Mouse (Mus musculus) hindlimb bud, embryonic 11.5 days (tissue): ENCODE results near the gene 9130023H24Rik.

Source experiments
- DNase-seq: peaks from one replicate; pipeline ENCODE4 v3.0.0-alpha.2; 2012; ENCODE audit warnings: low read depth, low spot score; ENCODE audit errors: extremely low spot score

The 9130023H24Rik gene

GRCm38 (mm10) chr7:128247443-128247842 is 9.6 kb upstream of the 9130023H24Rik start:
- peak; percentile 70 for DNase-seq

- no peak for DNase-seq
These were observed 8.9 kb upstream of the 9130023H24Rik start, which contains the start of gene Tgfb1i1 for GRCm38 (mm10) chr7:128246496-128247391. TSS of gene Tgfb1i1 (plus strand) at chr7:128246812.

GRCm38 (mm10) chr7:128245547-128245946 is 7.7 kb upstream of the 9130023H24Rik start:
- DNase-seq, result no peak

- DNase-seq, result no peak
These were observed 6.7 kb upstream of the 9130023H24Rik start for GRCm38 (mm10) chr7:128244410-128245025.

- DNase-seq, result no peak
These were observed 6.1 kb upstream of the 9130023H24Rik start for GRCm38 (mm10) chr7:128243921-128244320.

- no peak for DNase-seq
These were observed 4.5 kb upstream of the 9130023H24Rik start for GRCm38 (mm10) chr7:128242331-128242730.

- DNase-seq, result no peak
These were observed 2.4 kb upstream of the 9130023H24Rik start for GRCm38 (mm10) chr7:128240131-128240784.

GRCm38 (mm10) chr7:128238991-128239390 is 1.2 kb upstream of the 9130023H24Rik start:
- peak; percentile 44 for DNase-seq

GRCm38 (mm10) chr7:128237593-128237926 is 271 bp downstream of the 9130023H24Rik start:
- no peak for DNase-seq

GRCm38 (mm10) chr7:128236856-128237592 is 807 bp downstream of the 9130023H24Rik start, which contains the start of gene Armc5:
TSS of gene Armc5 (plus strand) at chr7:128237342.
- DNase-seq, result peak; percentile 46

GRCm38 (mm10) chr7:128236426-128236825 is 1.4 kb downstream of the 9130023H24Rik start:
- no peak for DNase-seq

GRCm38 (mm10) chr7:128235481-128235880 is 2.4 kb downstream of the 9130023H24Rik start:
- DNase-seq, result no peak

- no peak for DNase-seq
These were observed 3.0 kb downstream of the 9130023H24Rik start for GRCm38 (mm10) chr7:128234796-128235195.

GRCm38 (mm10) chr7:128231741-128232140 is 6.1 kb downstream of the 9130023H24Rik start:
- DNase-seq, result no peak

- DNase-seq, result no peak
These were observed 16.9 kb downstream of the 9130023H24Rik start for GRCm38 (mm10) chr7:128220936-128221335.

GRCm38 (mm10) chr7:128219952-128220351 is 17.9 kb downstream of the 9130023H24Rik start:
- DNase-seq, result no peak

GRCm38 (mm10) chr7:128209826-128210225 is 28.0 kb downstream of the 9130023H24Rik start:
- no peak for DNase-seq

GRCm38 (mm10) chr7:128208187-128208586 is 29.6 kb downstream of the 9130023H24Rik start:
- DNase-seq, result peak; percentile 50

- DNase-seq, result no peak
These were observed 31.7 kb downstream of the 9130023H24Rik start, which contains the start of gene Cox6a2 for GRCm38 (mm10) chr7:128206152-128206551. TSS of gene Cox6a2 (minus strand) at chr7:128206387.

GRCm38 (mm10) chr7:128205695-128206094 is 32.1 kb downstream of the 9130023H24Rik start:
- DNase-seq, result no peak

GRCm38 (mm10) chr7:128204179-128204578 is 33.7 kb downstream of the 9130023H24Rik start:
- no peak for DNase-seq
